Mouse (Mus musculus) layer of hippocampus, adult 6 months (tissue): ENCODE measurements around the gene Gm2042. TPM values are rescaled to one million over a fixed set of nuclear protein-coding genes. Genes with fewer than 3 reads are reported as not detected.

Experiments
- long read RNA-seq, 2 experiments: library from polyadenylated mRNA; unstranded; transcript quantifications; one replicate each; pipeline ENCODE4 v2.0.0; 2019 to 2020
- polyA plus RNA-seq: library from polyadenylated mRNA; unstranded; fragments of <200 nt; fragmentation: Nextera tagmentation; gene quantifications from 2 replicates; pipeline ENCODE4 v1.2.3, GENCODE M21; 2021

Gm2042 gene
- not detected in 2 replicates for polyA plus RNA-seq
- long read RNA-seq, experiment 1: 0 reads
- long read RNA-seq, experiment 2: 0 reads

GRCm38 (mm10) chr12:87953780-87954179 is at the start of gene Gm2042:
Gene Gm2042 (plus strand): TSS chr12:87954080.

GRCm38 (mm10) chr12:87919721-87920120 is 34.2 kb upstream of the Gm2042 start, which contains the start of gene Gm2035:
Gene Gm2035 (minus strand): TSS chr12:87919857.

Other genes with a start within 250 kb of the Gm2042 start
- gene Gm21319, start 178.3 kb upstream of the Gm2042 start, polyA plus RNA-seq: not detected in 2 replicates
- gene Gm21936, start 158.6 kb upstream of the Gm2042 start, polyA plus RNA-seq: not detected in 2 replicates
- gene BB287469, start 137.5 kb upstream of the Gm2042 start, polyA plus RNA-seq: not detected in 2 replicates
- gene Gm2001, start 111.7 kb upstream of the Gm2042 start, polyA plus RNA-seq: not detected in 2 replicates
- gene Gm2016, start 80.0 kb upstream of the Gm2042 start, polyA plus RNA-seq: not detected in 2 replicates
- not detected in 2 replicates for gene Gm2022, start 58.7 kb upstream of the Gm2042 start, polyA plus RNA-seq
- not detected in 2 replicates for gene Gm2035, start 34.2 kb upstream of the Gm2042 start, polyA plus RNA-seq
- not detected in 2 replicates for gene Gm2075, start 57.8 kb downstream of the Gm2042 start, polyA plus RNA-seq
- not detected in 2 replicates for gene Gm6803, start 64.7 kb downstream of the Gm2042 start, polyA plus RNA-seq
- not detected in 2 replicates for gene Gm2056, start 72.9 kb downstream of the Gm2042 start, polyA plus RNA-seq
- not detected in 2 replicates for gene Gm16368, start 129.6 kb downstream of the Gm2042 start, polyA plus RNA-seq
- gene Gm10436, start 228.0 kb downstream of the Gm2042 start, polyA plus RNA-seq: not detected in 2 replicates